Mouse (Mus musculus) R1 (cell line): ENCODE results near the gene Lmna.

Source experiments
- DNase-seq: peaks from one replicate; pipeline ENCODE4 v3.0.0-alpha.2; 2018; ENCODE audit warnings: low read depth, low spot score

The Lmna gene

DNA sequence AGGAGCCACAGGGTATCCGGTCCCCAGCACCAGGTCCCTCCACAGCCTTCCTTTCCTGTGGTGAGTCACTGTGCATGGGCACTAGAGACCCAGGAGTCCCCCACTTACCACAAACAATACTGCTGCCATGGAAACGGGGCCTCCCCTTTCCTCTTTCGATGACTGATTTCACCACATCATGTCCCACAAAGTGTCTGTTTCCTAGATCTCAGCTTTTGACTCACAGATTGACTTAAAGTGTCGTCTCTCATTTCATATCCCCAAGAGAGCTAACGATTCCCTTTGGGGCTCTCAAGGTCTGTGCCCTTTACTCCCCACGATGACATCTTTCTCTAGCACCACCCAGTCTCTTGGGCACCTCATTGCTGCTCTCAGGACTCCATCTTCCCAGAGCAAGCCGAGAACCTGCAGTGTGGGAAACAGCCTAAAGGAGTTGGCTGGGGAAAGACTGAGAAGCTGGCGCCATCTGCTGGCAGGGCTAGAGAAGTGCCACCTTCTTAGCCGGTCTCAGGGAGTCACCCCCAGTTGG lies 12.1 kb upstream of the Lmna start:
- DNase-seq: peak; percentile 87

- DNase-seq: no peak
Observed at GRCm38 (mm10) chr3:88521156-88521555, 11.4 kb upstream of the Lmna start.

GRCm38 (mm10) chr3:88520078-88520477 lies 10.3 kb upstream of the Lmna start:
- DNase-seq: no peak

DNA sequence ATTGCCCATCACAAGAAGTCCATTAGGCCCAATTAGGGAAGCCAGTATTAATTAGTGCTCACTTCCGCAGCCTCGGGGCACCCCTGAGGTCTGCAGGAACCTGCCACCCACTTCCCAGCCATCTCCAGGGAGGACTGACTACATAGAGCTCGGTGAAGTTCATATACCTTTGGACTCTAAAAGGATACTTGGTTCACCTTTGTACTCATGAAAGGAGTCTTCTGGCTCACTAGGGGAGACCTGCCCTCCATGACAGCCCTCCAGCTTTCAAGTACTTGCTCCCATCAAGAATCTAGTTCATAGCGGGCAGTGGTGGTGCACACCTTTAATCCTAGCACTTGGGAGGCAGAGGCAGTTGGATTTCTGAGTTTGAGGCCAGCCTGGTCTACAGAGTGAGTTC lies 8.7 kb upstream of the Lmna start:
- no peak for DNase-seq

GRCm38 (mm10) chr3:88516407-88516806 lies 6.7 kb upstream of the Lmna start:
- DNase-seq: no peak

- DNase-seq: peak; percentile 66
Observed at GRCm38 (mm10) chr3:88515095-88515386, 5.3 kb upstream of the Lmna start.

DNA sequence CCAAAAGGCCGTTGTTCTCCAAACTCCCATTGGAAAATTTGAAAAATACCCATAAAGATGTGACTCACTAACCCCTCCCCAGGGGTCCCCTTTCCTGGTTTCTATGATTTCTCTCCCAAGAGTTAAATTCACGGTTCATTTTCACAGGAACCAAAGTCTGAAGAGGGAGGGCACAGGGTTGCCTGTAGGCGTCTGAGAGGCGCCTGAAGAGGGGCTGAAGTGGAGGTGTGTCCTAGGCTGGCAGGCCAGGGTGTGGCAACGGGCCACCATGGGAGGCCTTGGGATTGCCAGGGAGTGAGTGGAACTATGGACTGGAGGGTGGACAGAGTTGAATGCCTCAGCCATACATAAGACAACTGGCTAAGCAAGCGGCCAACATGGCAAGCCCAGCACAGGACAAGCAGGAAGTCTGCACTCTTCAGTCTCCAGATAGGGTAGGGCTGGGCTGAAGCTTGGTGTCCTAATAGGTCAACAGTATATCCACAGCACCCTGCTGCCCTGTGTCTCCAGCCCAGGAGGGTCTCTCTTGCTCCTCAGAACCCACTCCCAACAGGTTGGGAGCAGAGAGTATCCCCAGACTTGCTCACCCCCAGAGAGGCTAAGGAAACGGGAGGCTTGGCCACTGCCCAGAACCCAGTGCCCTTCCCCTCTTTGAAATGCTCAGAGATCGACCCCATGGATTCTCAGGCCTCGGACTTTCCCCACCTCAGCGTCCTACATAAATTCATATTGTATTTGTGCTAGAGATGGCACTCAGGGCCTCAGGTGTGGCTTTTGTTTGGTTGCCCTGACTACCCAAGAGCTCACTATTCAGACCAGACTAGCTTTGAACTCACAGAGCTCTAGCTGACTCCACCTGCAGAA lies 4.7 kb upstream of the Lmna start:
- no peak for DNase-seq

- DNase-seq: no peak
Observed at GRCm38 (mm10) chr3:88513546-88514115, 3.9 kb upstream of the Lmna start.

GRCm38 (mm10) chr3:88512896-88513545 lies 3.3 kb upstream of the Lmna start:
- no peak for DNase-seq

DNA sequence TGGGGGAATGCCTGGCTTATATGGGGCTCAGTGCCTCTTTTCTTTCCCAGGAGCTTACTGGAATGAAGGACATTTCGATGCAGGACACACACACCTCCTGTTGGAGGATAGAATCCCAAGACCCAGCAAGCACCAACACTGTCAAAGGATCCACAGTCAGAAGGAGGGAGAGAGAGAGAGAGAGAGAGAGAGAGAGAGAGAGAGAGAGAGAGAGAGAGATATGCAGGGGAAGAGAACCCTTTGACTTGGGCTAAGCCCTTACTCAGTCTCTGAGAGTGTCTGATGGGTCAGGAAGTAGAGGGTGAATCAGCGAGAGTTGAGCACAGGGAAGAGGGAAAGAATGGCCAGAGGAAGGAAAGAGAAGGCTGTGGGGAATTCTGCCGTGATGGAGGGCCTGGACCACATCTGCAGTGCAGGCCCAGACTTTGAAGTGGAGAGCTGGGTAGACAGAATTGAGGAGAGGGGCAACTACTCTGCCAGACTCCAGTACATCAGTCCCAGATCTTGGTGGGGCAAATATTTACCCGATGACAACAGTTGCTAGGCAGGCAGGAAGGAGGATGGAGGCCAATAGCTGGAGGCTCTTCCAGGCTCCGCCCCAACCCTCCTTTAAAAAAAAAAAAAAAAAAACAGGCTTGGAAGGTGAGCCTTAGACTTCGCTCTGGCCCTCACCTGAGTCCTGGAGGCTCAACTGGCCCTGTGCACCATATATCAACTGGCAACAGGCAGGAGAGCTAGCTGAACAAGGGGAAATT lies 2.6 kb upstream of the Lmna start:
- peak; percentile 61 for DNase-seq

DNA sequence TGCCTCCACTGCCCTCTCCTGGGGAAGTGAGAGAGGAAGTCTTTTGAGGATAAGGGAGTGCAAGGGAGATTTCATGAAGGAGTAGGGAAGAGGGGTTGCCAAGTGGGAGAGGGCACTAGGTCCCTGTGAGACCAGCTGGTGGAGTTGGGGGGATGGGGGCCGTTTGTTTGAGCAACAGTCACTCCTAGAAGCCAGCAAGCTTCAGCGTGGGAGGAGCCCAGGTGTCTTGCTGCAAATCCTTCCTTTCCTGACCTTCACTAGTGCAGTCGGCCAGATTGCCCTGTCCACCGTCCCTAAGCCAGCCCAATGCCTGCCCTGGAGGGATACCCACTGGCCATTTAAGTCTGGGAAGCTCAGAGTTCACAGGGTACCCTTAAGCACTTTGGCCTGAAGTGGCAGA lies 1.8 kb upstream of the Lmna start:
- no peak for DNase-seq

DNA sequence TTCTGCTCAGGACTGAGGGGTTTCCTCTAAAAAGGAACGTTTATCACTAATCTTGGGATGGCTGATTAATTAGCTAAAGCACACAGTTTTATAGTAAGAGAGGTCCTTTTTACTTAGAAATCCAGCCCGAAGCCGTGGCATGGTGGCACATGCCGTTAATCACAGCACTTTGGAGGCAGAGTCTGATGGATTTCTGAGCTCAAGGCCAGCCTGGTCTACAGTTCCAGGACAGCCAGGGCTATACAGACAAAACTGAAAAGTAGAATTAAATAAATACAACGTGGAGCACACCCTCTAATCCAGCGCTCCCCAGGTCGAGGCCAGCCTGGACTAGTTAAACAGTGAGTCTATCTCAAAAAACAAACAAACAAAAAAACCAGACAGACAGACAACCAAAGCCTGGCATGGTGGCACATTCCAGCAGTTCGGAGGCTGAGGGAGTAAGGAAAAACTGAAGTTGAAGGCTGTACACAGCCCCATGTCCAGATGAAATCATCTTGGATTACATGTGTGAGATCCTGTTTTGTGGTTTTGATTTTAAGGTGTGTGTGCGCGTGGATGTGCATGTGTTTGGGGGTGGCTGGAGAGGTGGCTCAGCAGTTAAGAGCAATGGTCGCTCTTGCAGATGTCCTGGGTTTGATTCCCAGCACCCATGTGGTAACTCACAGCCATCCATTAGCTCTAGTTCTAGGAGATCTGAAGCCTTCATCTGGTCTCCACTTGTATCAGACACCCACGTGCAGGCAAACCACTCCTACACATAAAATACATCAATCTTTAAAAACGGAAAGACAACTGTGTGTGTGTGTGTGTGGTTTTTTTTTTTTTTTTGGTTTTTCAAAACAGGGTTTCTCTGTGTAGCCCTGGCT lies 899 bp upstream of the Lmna start:
- DNase-seq: no peak

GRCm38 (mm10) chr3:88509250-88509649 lies 506 bp downstream of the Lmna start:
- DNase-seq: no peak

- peak; percentile 73 for DNase-seq
Observed at GRCm38 (mm10) chr3:88505765-88506164, 4.0 kb downstream of the Lmna start.

DNA sequence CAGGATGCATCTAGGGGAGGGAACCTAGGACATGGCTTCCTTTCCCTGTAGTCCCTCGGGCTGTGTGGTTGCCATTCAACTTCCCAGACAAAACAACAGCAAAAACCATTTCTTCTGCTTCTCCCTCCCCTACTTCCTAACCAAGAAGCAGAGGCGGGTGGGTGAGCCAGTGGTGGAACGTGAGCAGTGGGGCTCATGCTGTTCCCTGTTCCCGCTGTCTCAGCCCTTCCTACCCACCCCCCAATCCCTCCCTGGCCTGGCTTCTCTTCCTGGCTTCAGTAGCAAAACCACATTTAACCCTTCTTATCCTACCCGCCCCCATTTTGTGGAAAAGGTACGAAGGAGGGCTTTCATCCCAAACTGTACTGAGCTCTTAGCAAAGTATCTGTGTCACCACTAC lies 4.7 kb downstream of the Lmna start:
- DNase-seq: no peak

DNA sequence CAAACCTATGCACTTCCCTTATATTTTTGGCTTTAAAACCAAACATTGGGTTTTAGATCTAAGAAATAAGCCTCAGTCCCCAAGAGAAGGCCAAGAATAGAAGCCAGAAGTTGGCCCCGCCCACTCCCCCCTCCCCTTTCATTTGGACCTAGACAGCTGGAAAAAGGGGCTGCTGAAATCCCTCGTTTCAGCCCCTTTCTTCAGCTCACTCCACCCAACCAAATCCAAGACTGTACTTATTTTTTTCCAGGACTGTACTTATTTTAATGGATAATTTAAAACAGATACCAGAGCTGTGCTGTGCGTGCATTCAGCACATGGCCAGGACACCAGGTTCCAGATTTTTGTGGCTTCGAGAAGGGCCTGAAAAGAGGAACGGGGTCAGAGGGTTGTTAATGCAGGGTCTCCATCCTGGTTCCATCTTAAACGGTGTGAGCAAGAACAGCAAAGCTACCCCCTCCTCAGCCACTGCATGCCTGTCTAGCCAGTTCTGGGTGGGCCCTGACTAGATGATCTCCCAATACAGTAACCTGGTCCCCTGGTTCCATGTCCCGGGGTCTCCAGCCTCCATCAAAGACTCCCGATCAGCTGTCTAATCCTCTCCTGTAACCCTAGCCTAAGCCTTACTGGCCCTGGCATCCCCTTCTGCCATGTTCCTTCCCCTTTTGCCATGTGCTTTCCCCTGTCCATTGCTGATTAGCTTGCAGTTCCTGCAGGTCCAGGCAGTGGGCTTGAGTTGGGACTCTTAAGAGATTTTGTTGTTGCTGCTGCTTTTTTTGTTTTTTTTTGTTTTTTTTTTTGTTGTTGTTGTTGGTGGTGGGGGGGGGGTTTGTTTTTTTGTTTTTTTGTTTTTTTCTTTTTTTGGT lies 5.6 kb downstream of the Lmna start:
- DNase-seq: no peak

DNA sequence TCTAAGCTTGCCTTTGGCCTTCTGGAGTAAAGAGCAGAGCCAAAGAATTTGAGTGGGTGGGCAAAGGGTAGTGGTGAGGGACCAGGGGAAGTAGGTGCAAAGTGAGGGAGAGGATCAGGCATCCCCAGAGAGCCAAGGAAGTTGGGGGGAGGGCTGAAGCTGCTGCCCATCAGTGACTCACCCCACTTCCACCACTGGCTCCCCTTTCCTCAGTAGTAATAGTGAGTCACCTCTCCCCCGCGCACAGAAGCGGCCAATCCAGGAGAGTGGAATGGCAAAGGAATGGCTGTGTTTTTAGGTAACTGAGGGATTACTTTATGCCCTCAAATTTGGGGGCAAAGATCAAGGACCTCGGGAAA lies 6.3 kb downstream of the Lmna start:
- no peak for DNase-seq

DNA sequence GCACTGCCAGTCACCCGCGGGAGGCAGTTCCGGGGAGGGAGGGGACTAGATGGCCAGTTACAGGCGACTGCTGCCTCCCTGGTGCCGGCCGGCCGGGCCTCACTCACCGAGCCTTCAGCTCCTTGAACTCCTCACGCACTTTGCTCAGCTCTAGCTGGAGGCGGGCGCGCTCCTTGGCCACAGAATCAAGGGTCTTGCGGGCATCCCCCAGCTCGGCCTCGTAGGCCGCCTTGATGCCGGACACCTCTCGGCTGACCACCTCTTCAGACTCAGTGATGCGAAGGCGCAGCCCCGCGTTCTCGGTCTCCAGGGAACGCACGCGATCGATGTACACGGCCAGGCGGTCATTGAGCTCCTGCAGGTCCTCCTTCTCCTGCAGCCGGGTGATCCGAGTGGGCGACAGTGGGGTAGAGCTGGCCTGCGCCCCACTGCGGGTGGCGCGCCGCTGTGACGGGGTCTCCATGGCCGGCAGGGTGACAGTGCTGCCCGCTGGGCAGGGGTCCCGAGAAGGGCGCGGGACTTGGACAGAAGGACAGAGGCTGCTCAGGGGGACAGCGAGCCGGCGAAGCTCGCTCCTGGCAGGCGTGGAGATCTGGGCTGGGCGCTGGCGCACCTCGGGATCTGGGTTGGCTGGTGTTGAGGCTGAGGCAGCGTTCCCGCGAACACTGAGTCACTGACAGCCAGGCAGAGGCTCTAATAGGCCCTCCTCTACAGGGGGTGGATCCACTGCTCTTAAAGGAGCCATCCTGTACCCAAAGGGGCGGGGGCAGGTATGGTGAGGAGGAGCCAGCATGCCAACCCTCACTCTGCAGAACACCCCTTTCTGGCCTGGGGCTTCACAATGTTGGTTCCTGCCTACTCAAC lies 6.9 kb downstream of the Lmna start:
- peak; percentile 94 for DNase-seq

- DNase-seq: no peak
Observed at GRCm38 (mm10) chr3:88502031-88502571, 7.7 kb downstream of the Lmna start.
